Comparison of ENCODE assay signal across 22 mouse cellular contexts in genomic region chr3:75624627-75625026, GRCm38 (mm10).
"Had no signal": no experiment of that assay in that cellular context is flagged by ENCODE, and none has a peak within 500 bp of the region (broad histone marks: within the 10 kb centered on the region; RNA-seq: fewer than 3 reads in every experiment).

No protein-coding gene starts in this region.

- DNase-seq: heart, postnatal 10 days; heart, postnatal 14 days; heart, postnatal 36 days; heart, postnatal 4 days; kidney, adult 11 months; kidney, adult 18-20 months; kidney, adult 2 months; kidney, adult 8-10 months; kidney, adult 9 months; kidney, postnatal 10 days; kidney, postnatal 14 days; kidney, postnatal 25 days; kidney, postnatal 36 days; kidney, postnatal 4 days; layer of hippocampus, adult 9-11 months; layer of hippocampus, postnatal 36 days had no signal

- ATAC-seq: hindbrain, embryonic 16.5 days; hindbrain, postnatal 0 days; inflammation-experienced regulatory T-cells, adult 6 months; intestine, embryonic 15.5 days; intestine, embryonic 16.5 days; intestine, postnatal 0 days had no signal
